Mouse (Mus musculus) hindbrain, embryonic 16.5 days (tissue): Measurements from ENCODE around the gene Jmjd1c. TPM values are rescaled to one million over a fixed set of nuclear protein-coding genes. Genes with fewer than 3 reads are reported as not detected.

Source experiments
- ATAC-seq: fragments of 200-750 bp; cut with Nextera tagmentation; 2 replicates; pipeline ENCODE4 v1.8.0; 2017; ENCODE audit warnings: moderate TSS enrichment, moderate library complexity
- H3K27ac ChIP-seq: fragments of 300-500 bp; sonication (generic); 2 replicates; pipeline ENCODE4 v1.5.1; 2014; ENCODE audit warnings: low read depth, mild to moderate bottlenecking, control low read depth, low read length, moderate library complexity
- H3K27me3 ChIP-seq: fragments of 300-500 bp; sonication (generic); replicated peaks from 2 replicates; pipeline ENCODE4 v1.6.1; 2014; ENCODE audit warnings: low read length; ENCODE audit not compliant: control insufficient read depth, insufficient read depth
- H3K36me3 ChIP-seq: fragments of 300-500 bp; sonication (generic); 2 replicates; pipeline ENCODE4 v1.6.1; 2014; ENCODE audit warnings: mild to moderate bottlenecking, low read length, moderate library complexity, mixed read lengths; ENCODE audit not compliant: control insufficient read depth, insufficient read depth
- H3K4me1 ChIP-seq: fragments of 300-500 bp; sonication (generic); 2 replicates; pipeline ENCODE4 v1.6.1; 2014; ENCODE audit warnings: low read depth, low read length; ENCODE audit not compliant: control insufficient read depth, insufficient read depth
- H3K4me2 ChIP-seq: fragments of 300-500 bp; sonication (generic); 2 replicates; pipeline ENCODE4 v1.6.1; 2014; ENCODE audit warnings: mild to moderate bottlenecking, low read length, control low read depth, moderate library complexity
- H3K4me3 ChIP-seq: fragments of 300-500 bp; sonication (generic); 2 replicates; pipeline ENCODE4 v1.5.1; 2014; ENCODE audit warnings: mild to moderate bottlenecking, low read length, control low read depth, moderate library complexity
- H3K9ac ChIP-seq: fragments of 300-500 bp; sonication (generic); 2 replicates; pipeline ENCODE4 v1.6.1; 2014; ENCODE audit warnings: low read depth, mild to moderate bottlenecking, control low read depth, low read length, moderate library complexity
- H3K9me3 ChIP-seq: fragments of 300-500 bp; sonication (generic); 2 replicates; pipeline ENCODE4 v1.6.1; 2014; ENCODE audit warnings: mild to moderate bottlenecking, low read length, moderate library complexity; ENCODE audit not compliant: control insufficient read depth
- WGBS: fragments of 180-500 bp; shearing (Covaris S2); extraction: QIAGEN DNeasy Blood & Tissue Kit; methylation state at CpG from one replicate; pipeline ENCODE4 v1.1.7; 2014; 5-methylcytosine and 5-hydroxymethylcytosine counted together
- polyA plus RNA-seq: library from polyadenylated mRNA; unstranded; fragments of >200 nt; fragmentation: Nextera tagmentation; extraction: Ambion mirVana; gene quantifications from 2 replicates; pipeline ENCODE4 v1.2.1, GENCODE M21; 2015

Jmjd1c gene
- polyA plus RNA-seq, 1 experiment from 2014 or later: 33.4 TPM

GRCm38 (mm10) chr10:67055867-67056856 lies 39.8 kb upstream of the Jmjd1c start:
- H3K4me1 ChIP-seq: peaks cover 10% of the 10 kb centered on the region
- no peaks in the 10 kb centered on the region for H3K36me3 ChIP-seq
- H3K9me3 ChIP-seq: no peaks in the 10 kb centered on the region
- no peak overlapping the region for H3K9ac ChIP-seq
- H3K4me3 ChIP-seq: no peak overlapping the region
- no peaks in the 10 kb centered on the region for H3K27me3 ChIP-seq
- no peak for ATAC-seq
- H3K27ac ChIP-seq: peak overlapping the region; percentile 9
- H3K4me2 ChIP-seq: no peak overlapping the region
- 57% methylated on average over 17 of the region's 17 CpGs for WGBS

- Histone ChIP-seq H3K27me3 (no peaks in the 10 kb centered on the region), H3K4me2 (no peak overlapping the region), H3K27ac (no peak overlapping the region), H3K4me1 (peaks cover 20% of the 10 kb centered on the region), H3K4me3 (no peak overlapping the region), H3K9ac (no peak overlapping the region), H3K36me3 (no peaks in the 10 kb centered on the region), H3K9me3 (no peaks in the 10 kb centered on the region)
- ATAC-seq: no peak
These were observed 38.7 kb upstream of the Jmjd1c start for GRCm38 (mm10) chr10:67057208-67057607.

GRCm38 (mm10) chr10:67057696-67058095 lies 38.2 kb upstream of the Jmjd1c start:
- Histone ChIP-seq H3K9ac (no peak overlapping the region), H3K4me3 (no peak overlapping the region), H3K36me3 (no peaks in the 10 kb centered on the region), H3K4me2 (no peak overlapping the region), H3K9me3 (no peaks in the 10 kb centered on the region), H3K4me1 (peaks cover 20% of the 10 kb centered on the region), H3K27ac (peak overlapping the region; percentile 51), H3K27me3 (no peaks in the 10 kb centered on the region)
- ATAC-seq: no peak
- 86% methylated on average over 6 of the region's 6 CpGs for WGBS

DNA sequence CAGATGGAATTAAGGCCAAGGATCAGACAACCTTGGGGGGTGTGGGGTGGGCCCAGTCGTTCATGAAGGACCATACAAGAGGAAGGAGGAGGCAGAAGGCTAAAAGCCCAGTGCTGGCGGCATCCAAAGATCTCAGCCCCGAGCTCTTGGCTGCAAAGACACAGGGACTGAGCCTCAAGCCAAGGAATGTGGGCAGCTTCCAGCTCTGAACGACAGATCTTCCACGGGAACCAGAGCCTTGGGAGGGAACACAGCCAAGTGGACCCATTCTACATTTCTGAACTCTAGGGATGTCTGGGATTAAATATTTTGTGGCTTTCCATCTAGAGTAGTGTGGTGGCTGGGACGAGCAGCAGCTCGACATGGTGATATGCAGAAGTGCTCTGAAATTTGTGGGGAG lies 37.6 kb upstream of the Jmjd1c start:
- no peaks in the 10 kb centered on the region for H3K36me3 ChIP-seq
- 49% methylated on average over 7 of the region's 7 CpGs for WGBS
- no peak overlapping the region for H3K4me2 ChIP-seq
- H3K27ac ChIP-seq: peak overlapping the region; percentile 51
- H3K4me1 ChIP-seq: peaks cover 20% of the 10 kb centered on the region
- H3K27me3 ChIP-seq: no peaks in the 10 kb centered on the region
- H3K9me3 ChIP-seq: no peaks in the 10 kb centered on the region
- no peak overlapping the region for H3K4me3 ChIP-seq
- ATAC-seq: peak; percentile 69; the same call in 1 of the 2 replicates
- H3K9ac ChIP-seq: no peak overlapping the region

GRCm38 (mm10) chr10:67058702-67059101 lies 37.2 kb upstream of the Jmjd1c start:
- WGBS: 49% methylated on average over 6 of the region's 6 CpGs
- no peaks in the 10 kb centered on the region for H3K9me3 ChIP-seq
- no peak overlapping the region for H3K9ac ChIP-seq
- 0 out of 2 replicates have a peak overlapping the region, but pooled peaks have one; percentile 8 for H3K4me2 ChIP-seq
- H3K27ac ChIP-seq: peak overlapping the region; percentile 26
- H3K27me3 ChIP-seq: no peaks in the 10 kb centered on the region
- H3K36me3 ChIP-seq: no peaks in the 10 kb centered on the region
- H3K4me3 ChIP-seq: no peak overlapping the region
- ATAC-seq: peak; percentile 49; the same call in 1 of the 2 replicates
- peaks cover 20% of the 10 kb centered on the region for H3K4me1 ChIP-seq

DNA sequence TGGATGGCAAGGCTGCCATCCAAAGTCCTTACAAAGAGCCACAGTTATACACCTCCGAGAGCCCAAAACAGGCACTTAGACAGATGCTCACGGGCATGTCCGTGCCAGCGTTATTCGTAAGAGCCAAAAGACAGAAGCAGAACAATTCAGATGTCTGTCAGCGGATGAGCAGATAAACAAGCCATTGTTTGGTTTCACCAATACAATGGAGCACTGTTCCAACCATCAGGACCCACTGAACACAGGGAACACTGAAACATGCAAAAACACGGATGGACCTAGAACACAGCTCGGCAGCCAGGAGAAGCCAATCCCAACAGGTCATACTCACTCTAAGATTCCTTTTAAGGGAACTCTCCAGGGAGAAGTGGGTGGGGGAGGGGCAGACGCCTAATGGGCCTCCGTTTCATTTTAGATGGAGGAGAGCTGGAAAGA lies 34.5 kb upstream of the Jmjd1c start:
- Histone ChIP-seq H3K9ac (peak overlapping the region; percentile 9; the same call in 1 of the 2 replicates), H3K36me3 (no peaks in the 10 kb centered on the region), H3K4me1 (peaks cover 24% of the 10 kb centered on the region), H3K9me3 (no peaks in the 10 kb centered on the region), H3K27me3 (no peaks in the 10 kb centered on the region), H3K27ac (peak overlapping the region; percentile 71), H3K4me3 (no peak overlapping the region), H3K4me2 (peak overlapping the region; percentile 31)
- WGBS: 19% methylated on average over 10 of the region's 10 CpGs
- ATAC-seq: no peak; the same call in 1 of the 2 replicates

GRCm38 (mm10) chr10:67061823-67062222 lies 34.1 kb upstream of the Jmjd1c start:
- peak; percentile 13; the same call in 1 of the 2 replicates for ATAC-seq
- H3K4me2 ChIP-seq: peak overlapping the region; percentile 31
- 44% methylated on average over 4 of the region's 4 CpGs for WGBS

DNA sequence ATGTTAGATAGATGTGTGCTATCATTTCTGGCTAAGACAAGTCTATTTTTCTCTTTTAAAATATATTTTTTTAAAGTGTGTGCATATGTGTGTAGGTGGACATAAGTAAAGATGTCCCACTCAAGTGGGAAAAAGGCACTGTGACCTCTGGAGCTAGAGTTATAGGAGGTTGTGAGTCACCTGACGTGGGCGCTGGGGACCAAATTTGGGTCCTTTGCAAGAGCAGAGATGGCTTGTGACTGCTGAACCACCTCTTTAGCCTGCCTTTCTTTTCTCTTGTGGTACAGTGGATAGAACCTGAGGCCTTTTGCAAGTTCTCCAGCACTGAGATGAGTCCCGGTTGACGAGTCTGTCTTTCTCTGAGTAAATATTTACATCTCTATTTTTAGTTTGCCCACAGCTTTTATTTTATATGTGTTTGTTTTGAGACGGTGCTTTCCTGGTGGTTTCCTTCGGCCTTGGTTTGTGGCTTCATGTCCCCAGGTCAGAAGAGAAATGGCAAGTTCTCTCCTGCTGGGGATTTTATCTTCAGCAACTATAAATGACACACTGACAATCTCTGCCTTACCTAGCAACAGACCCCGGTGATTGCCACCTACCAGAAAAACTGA lies 30.5 kb upstream of the Jmjd1c start:
- H3K4me2 ChIP-seq: no peak overlapping the region
- no peaks in the 10 kb centered on the region for H3K27me3 ChIP-seq
- no peak overlapping the region for H3K9ac ChIP-seq
- 73% methylated on average over 7 of the region's 7 CpGs for WGBS
- H3K36me3 ChIP-seq: no peaks in the 10 kb centered on the region
- ATAC-seq: no peak
- H3K27ac ChIP-seq: no peak overlapping the region
- no peaks in the 10 kb centered on the region; the same call in 1 of the 2 replicates for H3K9me3 ChIP-seq
- no peak overlapping the region for H3K4me3 ChIP-seq
- peaks cover 19% of the 10 kb centered on the region for H3K4me1 ChIP-seq

More at GRCm38 (mm10) chr10:67061823-67062222, 34.1 kb upstream of the Jmjd1c start:
- Histone ChIP-seq H3K4me1 (peaks cover 26% of the 10 kb centered on the region), H3K27ac (peak overlapping the region; percentile 71), H3K4me3 (no peak overlapping the region), H3K9me3 (no peaks in the 10 kb centered on the region), H3K36me3 (no peaks in the 10 kb centered on the region), H3K27me3 (no peaks in the 10 kb centered on the region), H3K9ac (no peak overlapping the region)

DNA sequence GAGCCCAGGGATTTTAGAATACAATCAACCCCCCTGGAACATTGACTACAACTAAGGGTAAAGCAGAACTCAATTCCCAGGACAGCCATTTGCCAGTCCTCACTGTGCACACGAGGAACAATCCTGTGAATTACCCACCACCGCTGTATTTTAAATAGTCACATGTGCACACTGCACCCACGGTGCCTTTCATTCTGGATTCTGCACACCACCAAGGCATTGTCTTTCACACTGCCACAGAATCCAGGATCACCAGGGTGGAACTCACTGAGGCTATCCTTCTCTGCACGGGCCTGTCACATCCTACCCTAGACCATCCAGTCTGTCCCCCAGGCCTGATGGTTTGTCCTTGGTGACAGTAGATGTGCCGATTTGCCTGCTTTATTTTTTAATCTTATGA lies 30.0 kb upstream of the Jmjd1c start:
- peak; percentile 59 for ATAC-seq
- peak overlapping the region; percentile 34; the same call in 1 of the 2 replicates for H3K27ac ChIP-seq
- H3K36me3 ChIP-seq: no peaks in the 10 kb centered on the region
- no peak overlapping the region for H3K4me2 ChIP-seq
- WGBS: 19% methylated on average over 5 of the region's 5 CpGs
- H3K9ac ChIP-seq: no peak overlapping the region
- H3K27me3 ChIP-seq: no peaks in the 10 kb centered on the region
- H3K4me1 ChIP-seq: peaks cover 19% of the 10 kb centered on the region
- no peak overlapping the region for H3K4me3 ChIP-seq
- no peaks in the 10 kb centered on the region; the same call in 1 of the 2 replicates for H3K9me3 ChIP-seq
